Mouse (Mus musculus): Measurements from ENCODE around the gene Phactr4. TPM values are rescaled to one million over a fixed set of nuclear protein-coding genes. Genes with fewer than 3 reads are reported as not detected.
A peak's percentile ranks its signal among the peaks of the same experiment; 100 is the strongest.
"Not testable (repeated sequence)": the region's sequence is repeated elsewhere in the genome, so short reads cannot be mapped to it uniquely, and the experiment has no call there.

Phactr4 gene
- total RNA-seq (2022), result 10 to 100 TPM in 2 of 4 experiments, 1 to 10 TPM in 2; 8.9 to 14.6 (median 11.9) TPM

DNA sequence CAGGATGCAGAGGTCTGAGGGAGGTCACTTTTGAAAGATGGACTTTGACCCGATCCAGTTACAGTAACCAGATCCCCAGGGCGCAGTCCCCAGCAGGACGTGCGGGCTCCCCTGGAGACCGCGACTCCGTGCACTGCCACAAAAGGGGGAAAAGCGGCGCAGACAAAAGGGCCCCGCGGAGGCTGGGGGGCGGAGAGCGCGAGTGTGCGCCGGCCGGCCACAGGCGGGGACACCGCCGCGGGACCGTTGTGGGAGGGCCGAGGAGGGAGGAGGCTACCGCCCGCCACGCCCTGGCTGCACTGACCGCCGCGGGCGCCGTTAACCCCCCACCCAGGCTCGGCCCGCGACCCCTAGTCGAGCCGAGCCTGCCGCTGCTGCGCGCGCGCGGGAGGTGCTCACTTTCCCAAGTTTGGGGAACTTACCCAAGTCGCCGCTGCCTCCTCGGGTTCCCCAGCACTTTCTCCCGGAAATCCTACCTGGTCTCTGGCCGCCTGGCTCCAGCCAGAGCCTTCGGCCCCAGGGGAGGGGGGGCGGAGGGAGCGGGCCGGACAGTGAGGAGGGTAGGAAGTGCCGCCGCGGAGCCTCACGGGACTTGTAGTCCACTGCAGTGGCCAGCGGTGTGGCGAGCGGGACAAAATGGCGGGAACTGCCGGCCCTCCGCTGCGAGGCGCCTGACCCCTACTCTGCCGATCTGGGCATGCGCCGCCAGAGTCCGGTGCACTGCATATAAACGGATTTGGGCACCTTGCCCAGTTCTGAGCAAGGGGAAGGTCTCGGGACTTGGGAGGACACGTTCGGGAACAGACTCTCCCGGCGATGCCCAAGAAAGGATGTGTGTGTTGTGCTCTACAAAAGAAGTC, at the start of gene Phactr4:
Gene Phactr4 (minus strand): TSS at position 567 of the 860 bp plus-strand sequence.
- DNase-seq (ENCODE audit: low spot score in 2 of 2), result peak; percentile 82 to 92

DNA sequence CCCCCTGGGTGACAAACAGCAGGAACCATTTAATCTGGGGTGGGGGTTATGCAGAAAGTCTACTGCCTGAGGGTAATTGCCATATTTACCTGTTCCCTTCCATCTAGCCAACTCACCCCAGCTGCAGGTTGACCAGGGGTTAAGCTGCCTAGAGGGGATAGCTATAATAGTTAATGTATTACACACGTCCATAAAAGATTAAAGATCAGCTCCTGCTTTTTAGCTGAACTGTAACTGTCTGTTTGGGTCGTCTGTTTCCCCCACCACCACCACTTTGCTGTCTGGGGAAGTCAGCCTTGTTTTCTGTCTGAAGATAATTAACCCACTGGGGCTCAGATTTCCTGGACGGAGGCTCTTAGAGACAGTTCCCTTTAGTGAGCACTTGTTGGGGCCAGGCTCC, 47.6 kb upstream of the Phactr4 start:
- DNase-seq (ENCODE audit: low spot score in 2 of 2), result no peak

DNA sequence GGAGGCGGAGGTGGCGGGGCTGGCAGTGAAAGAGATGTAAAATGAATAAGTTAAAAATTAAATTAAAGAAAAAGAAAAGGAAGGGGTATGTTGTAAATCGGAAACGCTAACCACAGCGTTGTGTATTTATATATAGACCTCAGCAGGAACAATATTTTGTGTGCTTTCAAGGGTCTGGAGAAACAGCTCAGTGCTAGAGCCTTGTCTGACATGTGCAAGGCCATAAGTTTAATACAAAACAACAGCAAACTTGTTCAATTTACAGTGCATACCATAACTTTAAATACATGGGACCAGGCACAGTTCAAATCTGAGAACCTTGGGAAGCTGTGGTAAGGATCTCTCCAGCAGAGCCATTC, 41.9 kb upstream of the Phactr4 start:
- no peak for DNase-seq (ENCODE audit: low spot score in 2 of 2)

DNA sequence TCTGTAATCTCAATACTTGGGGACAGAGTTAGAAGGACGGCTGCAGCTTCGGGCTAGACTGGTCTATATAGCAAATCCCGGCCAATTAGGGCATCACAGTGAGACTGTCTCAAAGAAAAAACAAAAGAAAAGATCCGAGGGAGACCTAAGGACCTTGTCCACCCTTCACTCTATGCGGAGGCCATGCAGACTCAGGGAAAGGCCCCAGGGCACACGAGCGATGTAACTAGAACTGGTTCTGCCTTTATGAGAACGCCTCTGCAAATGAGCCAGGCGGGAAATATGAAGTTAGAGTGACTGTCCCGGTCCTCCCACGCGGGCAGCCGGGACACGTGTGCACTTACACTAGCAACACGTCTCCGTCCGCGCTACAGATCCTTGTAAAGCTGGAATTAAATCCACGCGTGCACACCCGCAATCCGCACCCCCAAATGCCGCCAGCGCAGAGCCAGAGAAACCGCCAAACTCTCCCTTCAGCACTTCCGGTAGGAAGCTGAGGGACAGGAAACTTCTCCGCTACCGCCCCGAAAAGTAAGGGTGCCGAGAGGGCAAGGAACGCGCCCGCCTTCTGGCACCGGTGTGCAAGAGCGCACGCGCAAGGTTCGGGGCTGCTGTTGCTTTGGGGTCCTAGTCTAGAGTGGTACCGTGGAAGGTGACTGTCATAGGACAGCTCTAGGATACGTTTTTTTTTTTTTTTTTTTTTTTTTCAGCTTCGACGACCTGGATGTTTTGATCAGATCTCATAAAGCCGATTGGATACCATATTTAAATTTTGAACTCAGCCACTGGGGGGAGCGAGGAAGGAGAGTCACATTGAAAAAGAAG, 41.4 kb upstream of the Phactr4 start, which contains the start of gene Med18:
Gene Med18 (minus strand): TSS at position 492 of the 825 bp plus-strand sequence.
- peak; percentile 91 for DNase-seq (ENCODE audit: low spot score in 2 of 2)

DNA sequence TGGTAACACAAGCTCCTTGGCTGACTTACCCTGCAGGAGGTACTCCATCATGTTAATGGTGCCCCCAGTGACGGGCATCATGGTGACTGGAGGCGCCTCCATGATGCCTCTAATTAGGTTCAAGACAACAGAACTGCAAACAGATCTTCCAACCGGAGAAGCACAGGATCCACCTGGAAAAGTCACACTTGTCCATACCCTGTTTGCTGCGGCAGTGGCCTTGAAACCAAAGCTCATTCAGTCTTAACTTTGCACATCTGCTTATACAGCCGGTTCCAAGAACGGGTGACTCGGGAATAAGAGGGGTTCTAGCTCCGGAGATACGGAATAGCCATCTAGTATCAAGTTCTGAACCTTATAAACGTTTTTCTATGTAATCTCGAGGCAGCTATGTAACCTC, 40.5 kb upstream of the Phactr4 start:
- DNase-seq (ENCODE audit: low spot score in 2 of 2), result no peak

DNA sequence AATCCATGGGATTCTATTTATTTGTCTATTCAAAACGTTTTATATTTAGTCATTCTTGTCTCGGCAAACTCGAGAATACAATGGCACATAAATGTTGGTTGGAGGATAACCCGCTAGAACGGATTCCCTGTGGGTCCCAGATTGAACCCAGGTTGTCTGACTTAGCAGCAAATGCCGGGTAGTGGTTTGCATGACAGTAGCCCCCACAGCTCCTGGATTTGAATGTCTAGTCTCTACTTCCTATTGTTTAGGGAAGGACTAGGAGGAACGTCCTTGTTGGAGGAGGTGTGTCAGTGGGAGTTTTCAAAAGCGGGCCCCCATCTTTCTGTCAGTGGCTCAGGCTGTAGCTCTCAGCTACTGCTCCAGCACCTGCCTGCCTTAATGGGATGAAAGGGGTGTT, 37.9 kb upstream of the Phactr4 start:
- DNase-seq (ENCODE audit: low spot score in 2 of 2), result no peak

DNA sequence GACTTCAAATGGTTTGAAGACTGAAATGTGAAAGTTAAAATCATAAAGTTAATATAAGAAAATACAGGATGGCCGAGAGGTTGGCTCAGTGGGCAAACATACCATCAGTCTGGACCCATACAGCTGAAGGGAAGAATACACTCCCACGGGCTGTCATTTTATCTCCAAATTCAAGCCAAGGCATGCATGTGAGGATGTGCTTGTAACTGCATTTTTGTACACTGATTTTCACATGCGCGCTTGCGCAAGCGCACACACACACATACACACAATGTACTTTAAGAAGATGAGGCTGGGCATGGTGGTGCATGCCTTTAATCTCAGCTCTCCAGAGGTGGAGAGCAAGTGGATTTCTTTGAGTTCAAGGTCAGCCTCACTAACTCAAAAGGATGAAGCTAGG, 33.3 kb upstream of the Phactr4 start:
- DNase-seq (ENCODE audit: low spot score in 2 of 2), result no peak

DNA sequence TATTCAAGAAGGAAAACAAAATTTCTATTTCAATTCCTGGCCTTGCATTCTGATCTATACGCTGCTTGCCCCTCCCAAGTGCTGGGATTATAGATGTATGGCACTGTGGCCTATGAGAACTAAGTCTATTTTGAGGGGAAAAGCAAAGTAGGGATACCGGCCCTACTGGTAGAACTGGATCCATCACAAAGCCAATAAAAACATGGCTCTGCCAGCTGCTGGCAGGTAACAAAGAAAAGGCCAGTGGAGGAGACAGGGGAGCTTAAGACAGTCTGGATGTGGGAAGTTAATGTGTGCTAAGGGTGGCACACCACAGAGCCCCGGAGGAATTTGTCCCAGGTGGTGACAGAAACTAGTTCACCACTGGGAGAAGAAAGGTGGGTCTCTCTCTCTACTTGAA, 32.9 kb upstream of the Phactr4 start:
- DNase-seq (ENCODE audit: low spot score in 2 of 2), result no peak

DNA sequence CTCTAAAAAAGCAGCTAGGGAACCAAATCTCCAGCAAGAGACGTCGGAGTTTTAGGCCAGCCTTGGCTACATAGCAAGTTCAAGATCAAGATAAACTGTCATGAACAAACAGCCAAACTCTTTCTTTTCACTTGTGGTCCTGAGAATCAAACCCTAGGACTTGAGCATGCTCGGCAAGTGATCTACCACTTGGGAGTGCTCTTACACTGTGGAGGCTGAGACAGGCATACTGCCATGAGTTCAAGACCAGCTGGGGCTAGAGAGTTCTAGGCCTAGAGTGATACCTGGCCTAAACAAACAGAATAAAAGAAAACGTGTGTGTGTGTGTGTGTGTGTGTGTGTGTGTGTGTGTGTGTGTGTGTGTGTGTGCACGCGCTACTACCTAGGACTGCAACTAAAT, 31.9 kb upstream of the Phactr4 start:
- DNase-seq (ENCODE audit: low spot score in 2 of 2), result no peak

DNA sequence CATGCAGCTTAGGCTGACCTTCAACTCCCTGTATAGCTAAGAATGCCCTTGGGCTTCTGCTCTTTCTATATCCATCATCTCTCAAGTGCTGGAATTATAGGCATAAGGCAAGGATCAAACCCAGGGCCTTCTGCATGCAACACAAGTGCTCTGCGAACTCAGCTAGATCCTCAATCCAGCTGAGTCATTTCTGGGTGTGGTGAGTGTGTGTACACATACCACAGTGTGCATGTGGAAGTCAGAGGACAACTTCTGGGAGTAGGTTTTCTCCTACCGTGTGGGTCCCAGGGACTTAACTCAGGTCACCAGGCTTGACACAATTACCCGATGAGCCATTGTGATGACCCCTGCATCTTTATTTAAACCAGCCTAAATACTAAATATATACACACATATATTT, 27.5 kb upstream of the Phactr4 start:
- DNase-seq (ENCODE audit: low spot score in 2 of 2), result no peak

DNA sequence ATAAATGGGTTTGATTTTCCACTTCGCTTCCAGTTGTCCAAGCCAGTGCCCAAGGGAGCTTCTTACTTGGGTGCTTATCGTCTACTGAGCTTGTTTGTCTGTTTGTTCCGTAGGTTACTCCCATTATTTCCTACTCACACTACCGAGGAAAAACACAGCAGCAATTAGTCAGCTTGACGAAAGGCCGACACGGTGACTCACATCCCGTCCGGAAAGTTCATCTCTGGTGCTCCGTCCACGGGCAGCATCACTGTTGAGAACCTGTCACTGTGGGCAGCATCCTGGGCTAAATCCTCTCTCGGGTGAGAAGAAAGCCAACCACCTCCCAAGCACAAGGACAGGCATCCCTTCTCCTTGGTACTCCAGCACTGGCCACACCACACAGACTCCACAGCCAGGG, 23.8 kb upstream of the Phactr4 start:
- no peak for DNase-seq (ENCODE audit: low spot score in 2 of 2)

DNA sequence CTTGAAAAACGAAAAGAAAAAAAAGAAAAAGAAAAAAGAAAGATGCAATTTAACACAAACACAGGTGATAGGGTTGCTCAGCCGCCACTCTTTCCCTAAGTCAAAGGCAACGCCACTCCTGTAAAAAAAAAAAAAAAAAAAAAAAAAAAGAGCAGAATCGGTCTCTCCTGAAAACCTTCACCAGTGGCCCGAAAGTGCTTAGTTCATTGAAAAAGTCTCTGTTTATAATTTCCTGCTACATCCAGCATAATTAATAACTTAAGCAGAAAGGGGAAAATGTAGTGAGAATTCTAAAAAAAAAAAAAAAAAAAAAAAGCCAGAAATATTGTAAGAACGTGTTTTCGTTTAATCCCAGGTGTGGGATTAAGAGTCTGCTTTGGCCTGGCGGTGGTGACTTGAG, 22.2 kb upstream of the Phactr4 start:
- DNase-seq (ENCODE audit: low spot score in 2 of 2), result no peak

DNA sequence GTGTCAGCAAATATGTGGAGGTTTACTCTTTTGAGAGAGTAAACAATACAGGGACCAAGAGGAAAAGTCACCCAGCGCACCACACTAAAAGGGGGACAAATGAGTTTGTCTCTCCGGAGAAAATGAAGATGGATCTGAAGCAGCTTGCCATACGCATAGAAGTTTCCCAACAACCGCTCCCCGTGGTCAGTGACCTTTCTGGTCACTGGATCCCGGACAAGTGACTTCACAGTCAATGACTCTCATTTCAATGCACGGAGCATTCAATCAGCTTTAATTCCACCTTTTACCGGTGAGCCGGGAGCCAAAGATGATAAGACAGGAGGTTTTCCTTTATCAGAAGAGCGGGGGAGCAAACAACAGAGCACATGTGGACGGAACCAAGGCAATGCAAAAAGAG, 15.6 kb upstream of the Phactr4 start:
- DNase-seq (ENCODE audit: low spot score in 2 of 2), result no peak

DNA sequence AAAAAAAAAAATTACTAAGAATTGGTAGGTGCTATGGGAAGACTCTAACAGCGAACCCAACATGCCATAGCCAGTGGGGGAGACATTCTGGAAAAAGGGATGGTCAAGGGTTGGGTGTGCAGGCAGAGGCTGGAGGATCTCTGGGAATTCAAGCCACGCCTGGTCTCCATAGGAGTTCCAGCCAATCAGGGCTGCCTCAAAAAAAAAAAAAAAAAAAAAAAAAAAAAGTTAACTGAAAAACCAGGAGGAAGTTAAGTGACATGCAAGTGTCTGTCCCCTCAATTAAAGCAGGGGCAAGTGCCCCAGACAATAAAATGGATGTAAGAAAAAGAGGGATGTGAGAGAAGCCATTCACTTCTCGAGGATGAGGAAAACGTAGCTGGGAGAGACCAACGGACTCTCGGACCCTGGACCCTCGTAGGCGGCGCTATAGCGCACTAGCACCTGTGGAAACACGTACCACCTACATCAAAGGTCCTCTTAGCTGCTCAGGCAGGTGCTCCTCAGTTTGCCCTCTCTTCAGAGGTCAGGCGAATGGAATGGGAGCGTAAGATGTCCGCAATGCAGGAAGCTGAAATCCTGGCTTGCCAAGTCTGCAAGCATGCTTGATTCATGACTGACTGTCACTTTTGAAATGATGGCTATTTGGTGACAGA, 10.6 kb upstream of the Phactr4 start:
- DNase-seq (ENCODE audit: low spot score in 2 of 2), result no peak

DNA sequence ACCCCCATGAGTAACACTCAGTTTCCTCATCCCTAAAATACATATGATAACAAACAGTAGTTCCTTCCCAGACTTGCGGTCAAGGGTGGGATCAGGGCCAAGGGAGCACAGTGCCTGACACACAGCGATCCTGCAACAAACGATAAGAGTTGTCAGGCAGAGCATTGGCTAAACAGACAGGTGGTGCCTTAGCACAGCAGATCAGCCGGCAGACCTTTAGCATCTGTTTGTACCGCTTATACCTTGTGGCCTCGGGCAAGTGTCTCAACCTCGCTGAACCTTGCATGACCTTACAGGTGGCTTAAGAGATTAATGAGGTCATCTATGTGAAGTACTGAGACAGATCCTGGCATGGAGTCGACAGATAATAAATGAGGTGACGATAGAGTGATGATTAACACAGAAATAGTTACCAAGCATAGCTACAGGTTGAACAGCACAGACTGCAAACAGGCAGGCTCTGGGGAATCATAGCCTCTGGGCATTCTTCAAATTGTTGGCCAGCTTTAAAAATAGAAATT, 5.8 kb upstream of the Phactr4 start:
- DNase-seq (ENCODE audit: low spot score in 2 of 2), result no peak

DNA sequence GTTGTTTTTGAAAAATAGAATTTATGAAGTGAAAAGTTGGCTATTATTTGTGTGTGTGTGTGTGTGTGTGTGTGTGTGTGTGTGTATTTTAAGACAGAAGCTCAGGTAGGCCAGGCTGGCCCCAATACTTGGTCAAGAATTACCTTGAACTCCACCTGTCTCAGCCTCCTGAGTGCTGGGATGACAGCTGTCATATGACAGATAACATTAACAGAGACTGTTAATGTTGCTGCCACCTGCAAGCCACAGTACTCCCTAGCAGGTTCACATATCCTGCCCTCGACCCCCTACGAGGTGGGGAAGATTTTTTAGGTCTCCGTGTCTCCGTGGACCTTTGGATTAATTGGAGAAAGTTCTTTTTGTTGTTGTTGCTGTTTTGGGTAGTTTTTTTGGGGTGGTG, 5.2 kb upstream of the Phactr4 start:
- DNase-seq (ENCODE audit: low spot score in 2 of 2), result no peak

DNA sequence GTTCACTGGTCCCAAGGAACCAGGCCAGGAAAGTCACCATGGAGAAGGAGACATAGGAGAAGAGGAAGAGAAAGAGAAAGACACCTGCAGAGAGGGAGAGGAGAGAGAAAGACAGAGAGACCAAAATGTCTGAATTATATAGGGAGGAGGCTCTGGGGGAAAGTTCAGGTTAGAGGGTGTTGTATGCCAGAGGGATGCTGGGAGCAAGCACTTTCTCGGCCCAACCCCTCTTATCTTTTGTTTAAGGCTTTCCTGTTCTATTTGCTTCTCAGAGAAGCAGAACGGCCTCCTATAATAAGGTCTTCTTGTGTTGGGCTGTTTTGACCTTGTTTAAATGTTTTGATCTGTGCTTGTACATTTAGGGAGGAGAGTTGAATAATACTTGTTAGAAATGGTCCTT, 3.7 kb upstream of the Phactr4 start:
- DNase-seq (ENCODE audit: low spot score in 2 of 2), result no peak

DNA sequence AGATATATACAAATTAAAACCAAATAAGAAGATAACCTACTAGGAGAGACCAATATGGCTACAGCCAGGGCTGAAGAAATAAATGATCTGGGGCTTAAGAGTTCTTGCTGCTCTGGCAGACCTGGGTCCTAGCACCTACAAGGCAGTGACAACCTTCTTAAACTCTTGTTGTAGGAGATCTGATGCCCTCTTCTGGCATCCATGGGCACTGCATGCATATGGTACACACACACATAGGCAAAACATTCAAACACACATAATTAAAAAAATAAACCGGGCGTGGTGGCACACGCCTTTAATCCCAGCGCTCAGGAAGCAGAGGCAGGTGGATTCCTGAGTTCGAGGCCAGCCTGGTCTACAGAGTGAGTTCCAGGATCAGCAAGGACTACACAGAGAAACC, 2.5 kb upstream of the Phactr4 start:
- DNase-seq (ENCODE audit: low spot score in 2 of 2), result no peak

DNA sequence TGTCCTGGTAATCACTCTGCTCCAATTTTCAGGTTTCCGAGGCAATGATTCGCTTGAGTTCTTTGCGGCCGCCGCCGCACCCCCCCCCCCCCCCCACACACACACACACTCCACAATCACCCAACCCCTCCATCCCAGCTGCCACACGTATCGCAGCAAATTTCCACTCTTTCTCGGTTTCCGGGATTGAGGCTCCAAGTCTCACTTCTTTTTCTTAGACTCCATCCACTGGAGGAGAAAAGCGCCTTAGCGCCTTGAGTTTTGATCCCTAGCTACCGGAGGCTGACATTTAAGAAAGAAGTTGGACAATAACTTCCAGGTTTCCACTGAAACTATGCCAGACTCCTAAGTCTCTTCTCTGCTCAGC, 750 bp downstream of the Phactr4 start:
- DNase-seq (ENCODE audit: low spot score in 2 of 2), result no peak

DNA sequence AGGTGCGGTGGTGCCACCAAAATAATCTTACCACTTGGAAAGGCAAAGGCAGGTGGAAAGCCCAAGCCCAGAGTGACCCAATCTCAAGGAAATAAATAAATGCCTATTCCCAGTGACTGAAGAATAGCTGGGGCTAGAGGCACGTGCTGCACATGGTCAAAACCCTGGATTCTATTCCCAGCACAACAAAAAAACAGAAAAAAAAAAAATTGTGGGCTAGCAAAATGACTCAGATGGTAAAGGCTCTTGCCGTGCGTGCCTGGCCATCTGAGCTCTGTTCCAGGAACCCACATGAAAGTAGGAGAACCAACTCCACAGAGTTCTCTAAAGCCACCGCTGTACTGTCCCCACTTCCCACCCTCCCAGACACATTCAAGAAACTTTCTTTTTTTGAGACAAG, 1.8 kb downstream of the Phactr4 start:
- no peak for DNase-seq (ENCODE audit: low spot score in 2 of 2)

DNA sequence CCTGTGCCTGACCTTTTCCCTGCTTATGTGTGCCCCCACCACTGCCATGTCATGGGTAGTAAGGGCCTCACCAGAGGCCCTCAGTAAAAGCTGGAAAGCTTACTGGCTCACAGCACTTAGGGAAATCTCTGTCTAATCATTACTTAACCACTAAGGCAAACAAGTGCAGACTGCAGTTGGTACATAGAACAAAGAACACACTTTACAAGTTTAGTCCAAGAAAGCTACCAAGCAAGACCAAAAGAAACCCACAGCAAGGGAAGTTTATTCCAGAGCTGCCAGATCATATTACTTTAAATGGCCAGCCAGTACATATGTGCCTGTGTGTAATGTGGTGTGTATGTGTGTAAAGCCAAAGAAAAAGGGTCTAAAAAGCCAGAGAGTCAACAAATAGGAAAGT, 6.3 kb downstream of the Phactr4 start:
- DNase-seq (ENCODE audit: low spot score in 2 of 2), result no peak

DNA sequence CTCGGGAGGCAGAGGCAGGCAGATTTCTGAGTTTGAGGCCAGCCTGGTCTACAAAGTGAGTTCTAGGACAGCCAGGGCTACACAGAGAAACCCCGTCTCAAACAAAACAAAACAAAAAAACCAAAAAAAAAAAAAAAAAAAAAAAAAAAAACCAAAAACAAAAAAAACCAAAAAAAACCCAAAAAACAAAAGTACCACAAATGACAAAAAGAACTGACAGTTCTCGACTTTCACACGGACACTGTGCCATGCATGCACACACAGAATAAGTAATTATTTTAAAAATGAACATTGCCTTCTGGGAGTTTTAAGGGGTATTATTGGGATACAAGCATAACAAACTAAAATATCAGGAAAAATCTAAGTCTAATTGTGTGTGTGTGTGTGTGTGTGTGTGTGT, 9.0 kb downstream of the Phactr4 start:
- not testable (repeated sequence) for DNase-seq (ENCODE audit: low spot score in 2 of 2)

All from left cerebral cortex, adult 8-10 months (tissue).